Mouse (Mus musculus) embryo, embryonic 9.5 days (tissue): ENCODE data around the gene Nme7.

Experiments used
- DNase-seq: peaks from one replicate; pipeline ENCODE4 v3.0.0-alpha.2; 2017; ENCODE audit errors: extremely low spot score

Nme7 gene

GRCm38 (mm10) chr1:164319542-164320140 is 15.7 kb downstream of the Nme7 start:
- DNase-seq: no peak

GRCm38 (mm10) chr1:164320731-164321130 is 16.8 kb downstream of the Nme7 start:
- DNase-seq: no peak

DNA sequence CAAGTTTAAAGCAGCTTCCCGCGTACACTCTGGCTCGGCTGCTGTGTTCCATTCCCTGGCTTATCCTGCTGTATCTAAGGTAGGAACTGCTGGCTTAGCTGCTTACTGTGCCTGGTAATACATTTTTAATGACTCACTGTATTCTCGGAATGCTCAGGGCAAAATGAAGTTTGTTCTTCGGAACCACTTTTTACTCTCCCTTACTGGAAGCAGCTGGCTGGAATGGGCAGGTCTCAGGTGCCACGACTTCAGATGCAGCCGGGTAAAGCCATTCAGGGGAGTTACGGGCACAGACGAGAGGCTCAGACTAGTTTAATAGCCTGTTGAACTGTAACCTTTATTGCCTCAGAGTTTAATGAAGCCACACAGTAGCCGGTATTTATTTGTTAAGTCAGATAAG is 17.5 kb downstream of the Nme7 start:
- no peak for DNase-seq

DNA sequence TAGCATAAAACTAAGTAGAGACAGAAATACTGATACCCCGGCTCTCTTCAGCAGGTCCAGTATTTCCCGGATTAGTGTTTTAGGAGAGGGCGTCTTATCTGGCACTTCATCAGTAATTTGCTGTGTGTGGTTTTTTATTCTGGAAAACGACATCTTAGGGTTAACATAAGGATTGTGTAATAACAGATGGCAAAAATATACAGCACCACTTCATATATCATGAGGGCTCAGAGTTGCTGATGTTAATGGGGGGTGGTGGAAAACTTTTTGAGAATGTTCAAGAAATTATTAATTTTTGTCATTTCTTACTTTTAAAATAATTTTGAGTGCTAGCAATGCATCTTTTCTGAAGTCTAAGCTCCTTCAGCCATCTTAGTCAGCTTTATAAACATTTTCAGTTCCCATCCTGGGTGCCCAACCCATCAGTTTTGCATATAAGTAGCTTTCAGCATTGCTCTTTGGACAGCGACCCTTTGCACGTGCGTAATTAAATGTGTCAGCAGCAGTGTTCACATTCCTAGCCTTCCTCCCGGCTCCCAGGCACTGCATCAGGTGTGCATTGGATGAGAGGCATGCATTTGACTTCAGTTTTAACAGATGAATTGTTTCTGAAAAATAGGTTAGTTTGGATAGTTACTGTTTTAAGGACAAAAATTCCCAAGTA is 19.2 kb downstream of the Nme7 start:
- DNase-seq: no peak

- no peak for DNase-seq
These were observed 20.3 kb downstream of the Nme7 start for GRCm38 (mm10) chr1:164324221-164324620.

DNA sequence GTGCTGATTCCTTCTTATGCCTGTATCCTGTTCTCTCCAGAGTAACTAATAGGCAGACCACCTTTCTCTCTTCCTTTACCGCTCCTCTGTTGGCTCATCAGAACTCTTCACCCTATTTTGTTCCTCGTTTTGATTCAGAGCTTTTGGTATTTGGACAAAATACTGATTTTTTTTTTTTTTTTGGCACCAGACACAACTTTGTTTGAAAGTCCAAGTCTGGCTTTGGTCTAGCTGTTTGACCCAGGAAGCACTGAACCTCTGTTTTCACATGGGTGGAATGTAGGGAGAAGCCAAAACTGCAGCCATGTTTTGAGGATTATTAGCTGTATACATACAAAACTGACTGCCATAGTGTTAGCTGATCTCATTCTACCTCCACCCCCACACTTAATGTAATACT is 21.0 kb downstream of the Nme7 start:
- DNase-seq: no peak

- DNase-seq: no peak
These were observed 22.8 kb downstream of the Nme7 start for GRCm38 (mm10) chr1:164326600-164327155.

DNA sequence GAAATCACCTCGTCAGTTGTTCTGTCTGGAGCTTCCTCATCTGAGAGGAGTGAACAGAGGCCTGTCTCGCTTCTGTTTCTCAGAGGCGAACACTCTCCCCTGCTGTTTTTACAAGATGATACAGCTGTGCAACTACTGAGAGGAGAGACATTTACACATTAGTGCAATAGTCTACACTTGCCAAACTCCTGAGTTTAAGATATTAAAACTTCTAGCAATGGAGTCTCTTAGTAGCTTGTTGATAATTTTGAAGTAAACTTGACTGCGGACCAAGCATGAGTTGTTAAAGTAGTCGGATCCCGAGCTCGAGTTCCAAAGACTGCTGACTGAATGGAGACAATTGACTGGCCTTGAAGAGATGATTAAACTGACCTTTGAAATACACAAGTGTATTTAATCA is 23.8 kb downstream of the Nme7 start:
- DNase-seq: no peak

- DNase-seq: no peak
These were observed 28.6 kb downstream of the Nme7 start for GRCm38 (mm10) chr1:164332559-164332958.

GRCm38 (mm10) chr1:164335435-164335834 is 31.5 kb downstream of the Nme7 start:
- DNase-seq: no peak

- no peak for DNase-seq
These were observed 31.9 kb downstream of the Nme7 start for GRCm38 (mm10) chr1:164335846-164336245.

DNA sequence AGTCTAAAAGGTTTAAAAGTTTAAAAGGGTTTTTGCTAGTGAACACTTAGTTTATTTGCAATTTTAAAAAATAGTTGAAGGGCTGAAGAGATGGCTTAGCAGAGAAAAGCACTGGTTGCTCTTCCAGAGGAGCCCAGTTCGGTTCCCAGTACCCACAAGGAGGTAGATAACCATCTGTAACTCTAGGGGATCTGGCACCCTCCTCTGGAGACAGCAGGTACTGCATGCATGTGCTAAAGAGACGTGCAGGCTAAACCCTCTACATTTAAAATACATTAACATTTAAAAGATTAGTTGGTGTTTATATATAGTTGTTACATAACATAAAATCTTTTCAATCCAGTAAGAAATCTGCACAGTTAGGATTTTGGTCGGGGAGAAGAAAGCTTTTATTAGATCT is 38.2 kb downstream of the Nme7 start:
- no peak for DNase-seq

DNA sequence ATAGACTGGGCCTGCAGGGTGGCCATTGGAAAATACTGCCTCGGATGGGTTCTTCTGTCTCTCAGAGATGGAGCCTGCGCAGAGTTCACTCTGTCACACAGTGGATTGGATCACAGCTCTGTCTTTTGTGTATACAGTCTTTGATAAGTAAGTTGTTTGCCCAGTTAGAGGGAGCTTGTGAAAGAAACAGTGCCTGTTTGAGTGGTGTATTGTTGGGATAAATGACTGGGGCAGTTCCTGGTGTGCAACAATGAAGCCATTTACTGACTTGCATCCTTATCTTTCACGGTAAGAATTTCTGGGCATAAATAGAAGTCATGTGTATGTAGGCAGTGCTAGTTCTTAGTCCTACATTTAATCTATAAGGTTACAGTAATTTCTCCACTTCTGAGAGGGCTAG is 49.5 kb downstream of the Nme7 start:
- no peak for DNase-seq

DNA sequence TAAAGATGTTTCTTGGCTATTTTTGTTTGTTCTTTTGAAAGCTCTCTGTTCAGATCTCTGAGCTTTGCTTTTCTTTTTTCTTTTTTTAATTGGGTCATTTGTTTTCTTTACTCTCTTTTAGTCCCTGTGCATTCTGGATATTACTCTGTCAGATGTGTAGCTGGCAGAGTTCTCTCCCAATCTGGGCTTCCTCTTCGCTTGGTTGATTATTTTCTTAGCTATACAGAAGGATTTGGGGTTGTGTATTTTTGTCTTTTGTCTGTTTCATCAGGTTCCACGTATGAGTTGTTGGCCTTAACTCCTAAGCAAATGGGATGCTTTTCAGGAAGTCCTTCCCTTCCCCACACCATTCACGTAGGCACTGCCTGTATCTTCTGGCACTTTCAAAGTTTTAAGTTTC is 54.1 kb downstream of the Nme7 start:
- no peak for DNase-seq

- no peak for DNase-seq
These were observed 58.1 kb downstream of the Nme7 start for GRCm38 (mm10) chr1:164361997-164362396.

DNA sequence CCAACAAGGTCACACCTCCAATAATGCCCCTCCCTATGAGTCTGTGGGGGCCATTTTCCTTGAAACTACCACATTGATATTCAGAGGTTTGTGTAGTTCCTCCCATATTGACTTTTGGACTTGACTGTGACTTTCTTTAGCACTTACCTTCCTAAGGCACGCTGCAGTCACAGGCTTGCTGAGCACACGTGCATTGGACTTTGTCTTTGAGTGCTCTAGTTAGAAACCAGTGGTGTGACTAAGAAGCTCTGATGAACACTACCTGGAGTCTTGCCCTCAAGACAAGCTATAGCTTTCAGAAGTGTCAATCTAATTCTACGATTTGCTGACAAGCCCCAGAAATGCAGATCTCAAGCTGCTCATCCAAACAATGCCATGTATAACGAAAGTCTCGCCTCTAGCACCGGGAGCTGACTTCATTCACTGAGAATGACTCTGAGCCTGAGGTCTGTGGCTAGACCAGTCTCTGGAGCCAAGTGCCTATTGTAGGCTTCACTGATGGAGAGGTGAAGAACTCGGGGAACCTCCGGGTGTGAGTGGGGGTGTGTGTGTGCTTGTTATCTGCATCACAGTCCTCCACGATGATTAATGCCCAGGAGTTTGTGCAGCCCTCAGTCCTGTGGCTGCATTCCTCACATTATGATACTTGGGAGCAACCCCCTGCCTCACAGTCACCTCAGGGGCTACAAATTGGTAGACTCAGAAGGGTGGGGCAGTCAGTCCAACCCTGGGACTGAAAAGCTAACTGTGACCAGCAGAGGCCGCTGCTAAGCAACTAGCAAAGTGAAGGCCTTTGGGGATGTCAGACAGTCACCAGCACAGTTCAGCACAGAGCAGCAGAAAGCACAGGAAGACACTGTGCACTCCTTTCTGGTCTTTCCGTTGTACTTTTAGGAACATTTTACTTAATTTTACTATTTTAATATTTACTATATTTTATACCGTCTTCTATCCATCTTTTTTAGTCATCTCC is 62.5 kb downstream of the Nme7 start:
- DNase-seq: peak; percentile 64

GRCm38 (mm10) chr1:164368152-164368551 is 64.2 kb downstream of the Nme7 start:
- DNase-seq: no peak

GRCm38 (mm10) chr1:164369781-164370180 is 65.9 kb downstream of the Nme7 start:
- no peak for DNase-seq

- no peak for DNase-seq
These were observed 69.1 kb downstream of the Nme7 start for GRCm38 (mm10) chr1:164373029-164373428.

DNA sequence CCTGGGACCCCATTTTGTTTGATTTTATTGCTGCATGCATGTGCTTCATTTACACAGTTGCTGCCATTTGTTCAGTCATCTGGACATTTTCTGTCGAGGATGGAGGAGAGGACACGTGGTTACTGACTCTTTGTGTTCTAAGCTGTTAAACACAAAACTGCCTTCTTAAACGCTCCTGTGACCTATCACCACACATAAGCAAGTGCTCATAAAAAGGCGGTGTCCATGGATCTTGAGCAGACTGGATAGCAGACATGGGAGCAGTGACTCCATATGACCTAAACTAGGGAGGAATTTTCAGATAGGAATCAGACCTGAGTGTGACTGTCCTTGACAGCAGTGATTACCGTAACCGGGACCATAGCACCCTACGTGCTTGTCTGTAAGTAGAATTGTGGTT is 70.1 kb downstream of the Nme7 start:
- no peak for DNase-seq

DNA sequence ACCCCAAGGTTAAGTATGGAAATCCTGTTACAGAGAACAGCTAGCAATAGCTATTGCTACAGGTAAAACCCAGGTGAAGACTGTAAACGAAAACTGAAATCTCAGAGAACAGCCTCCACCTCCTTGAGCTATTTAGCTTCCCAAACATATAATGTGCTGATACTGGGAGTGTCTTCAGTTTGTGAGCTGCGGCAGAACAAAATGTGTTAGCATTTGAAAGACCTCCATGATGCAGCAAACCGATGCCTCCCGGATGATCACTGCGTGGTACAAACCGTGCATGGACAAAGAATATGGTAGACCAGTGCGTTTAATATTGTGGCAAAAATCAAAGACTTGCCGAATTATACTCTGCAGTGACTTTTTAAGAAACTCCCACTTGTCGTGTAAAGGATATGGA is 71.7 kb downstream of the Nme7 start:
- DNase-seq: no peak

DNA sequence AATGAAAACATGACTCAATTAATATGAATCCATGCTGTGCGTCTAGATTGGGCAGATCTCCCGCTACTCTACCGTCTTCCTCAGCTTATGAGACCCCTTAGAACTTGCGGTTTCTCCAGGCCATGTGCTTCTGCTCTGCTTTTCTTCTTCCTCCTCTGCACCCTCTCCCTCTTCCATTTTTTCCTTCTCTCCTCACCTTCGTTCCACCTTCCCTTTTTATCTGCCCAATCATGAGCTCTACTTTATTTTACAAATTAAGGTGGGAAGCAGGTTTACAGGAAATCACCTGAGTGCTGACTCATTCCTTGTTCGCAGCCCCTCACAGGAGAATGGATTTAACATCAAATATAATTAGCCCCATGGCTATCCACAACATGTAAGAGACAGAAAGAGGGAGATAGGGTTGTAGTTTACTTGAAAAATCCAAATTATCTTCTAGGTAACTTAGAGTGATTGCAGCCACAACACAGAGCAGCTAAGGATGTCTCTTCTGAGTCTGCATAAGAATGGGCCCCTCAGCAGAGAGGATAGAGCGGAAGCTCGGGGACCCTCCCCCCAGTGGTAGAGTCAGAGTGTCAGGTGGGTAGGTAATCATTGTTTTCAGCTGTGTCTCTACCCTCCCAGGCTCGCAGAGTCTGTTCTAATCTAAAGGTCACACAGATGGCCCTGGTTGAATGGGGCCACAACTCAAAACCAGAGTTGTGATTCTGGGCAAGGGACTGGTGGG is 73.0 kb downstream of the Nme7 start:
- no peak for DNase-seq
